8 mouse cellular contexts compared by ENCODE assay signal in the genomic region with DNA sequence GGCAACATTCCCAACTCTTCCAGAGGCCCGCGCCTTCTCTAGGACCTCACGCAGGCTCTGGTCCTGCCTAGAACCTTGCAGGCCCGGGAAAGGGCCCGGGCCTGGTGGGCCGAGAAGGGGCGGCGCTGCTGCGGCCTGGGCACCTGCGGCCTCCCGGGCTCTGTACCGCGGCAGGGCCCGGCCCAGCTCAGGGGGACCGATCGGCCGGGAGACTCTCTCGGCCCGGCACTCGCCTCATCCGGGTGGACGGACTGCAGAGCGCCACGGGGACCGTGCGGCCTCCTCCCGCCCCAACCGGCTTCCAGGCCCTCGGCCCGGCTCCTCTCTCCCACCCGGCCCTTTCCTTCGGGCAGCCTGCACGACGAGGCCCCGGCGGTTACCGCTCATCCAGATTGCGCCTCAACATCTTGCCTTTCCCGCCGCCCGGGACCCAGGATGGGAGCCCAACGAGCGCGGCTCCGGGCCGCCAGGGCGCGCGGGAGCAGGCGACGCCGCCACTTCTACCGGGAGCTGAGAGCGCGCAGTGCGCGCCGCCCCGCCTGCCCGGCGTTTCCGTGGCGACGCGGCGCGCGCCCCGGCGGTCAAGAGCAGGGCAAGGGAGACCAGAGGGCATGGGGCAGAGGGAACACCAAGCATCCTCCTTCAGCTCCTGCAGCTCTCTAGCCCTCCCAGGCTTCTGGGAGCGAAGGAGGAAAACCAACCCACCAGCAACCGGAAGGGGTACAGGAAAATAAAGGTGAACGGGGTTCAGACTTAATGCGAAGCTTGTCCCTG. TPM values are rescaled to one million over a fixed set of nuclear protein-coding genes. Genes with fewer than 3 reads are reported as not detected.
DNase-seq lines count a peak whose midpoint lies in the region; ATAC-seq lines count a peak whose summit lies in the region.

Fam92a (minus strand) TSS at position 698 of the 774 bp plus-strand sequence.

- peak; percentile 58 for DNase-seq in adipocyte (ENCODE audit: low spot score)
- peak; percentile 50 to 76 for DNase-seq in cerebellum, postnatal 4 days (ENCODE audit: low spot score in 2 of 2)
- DNase-seq in gastrocnemius, postnatal 10 days, result peak; percentile 67
- DNase-seq in induced T-regulatory cell, adult 2 months (ENCODE audit: low read depth), result peak; percentile 66
- DNase-seq in left cerebral cortex, postnatal 14 days (ENCODE audit: low spot score in 2 of 2), result peak; percentile 47 to 63
- DNase-seq in right cerebral cortex, postnatal 36 days (ENCODE audit: low spot score in 2 of 2), result peak; percentile 30 to 37

- ATAC-seq in megakaryocyte-erythroid progenitor cell, adult 5-6 weeks (replicated peaks; ENCODE audit: low FRiP score, low TSS enrichment, poor library complexity, severe bottlenecking), result peak; percentile 80
- ATAC-seq in erythroid progenitor cell, adult 5-6 weeks (replicated peaks; ENCODE audit: low FRiP score, poor library complexity, severe bottlenecking), result no peak

- intact Hi-C loops in left cerebral cortex, postnatal 14 days (cut with DNase I), result no loop called here

RNA-seq across cellular contexts. Expression of gene Fam92a, which starts in this region (rescaled TPM):
- 10 to 100 TPM; 23.0 to 23.4 TPM for total RNA-seq in gastrocnemius, postnatal 10 days (2021)
- 10 to 100 TPM; 80.0 to 80.7 TPM for total RNA-seq in left cerebral cortex, postnatal 14 days (2021)
- total RNA-seq in megakaryocyte-erythroid progenitor cell, adult 5-6 weeks (2014; fragmentation: Nextera tagmentation), result 26.4 and 33.0 TPM in 2 replicates
- total RNA-seq in megakaryocyte-erythroid progenitor cell, adult 5-6 weeks (2017), result 45.0 and 50.4 TPM in 2 replicates
- 39.4 TPM in 1 of 2 replicates, not detected in the other for total RNA-seq in erythroid progenitor cell, adult 5-6 weeks (2015; ENCODE audit: low replicate concordance)
- 6.8 TPM in 1 of 2 replicates, not detected in the other for total RNA-seq in erythroid progenitor cell, adult 5-6 weeks (2017; ENCODE audit: low replicate concordance)
